Mouse (Mus musculus) large intestine, adult 2 months (tissue): ENCODE measurements at regions not wholly inside any gene's neighbourhood (a gene's known extent, or its start where the extent isn't known, plus 50 kb on each side); places are given as distances from the start of the nearest gene placed in this dataset.

Source experiments
- DNase-seq: peaks from one replicate; pipeline ENCODE4 v3.0.0-alpha.2; 2012; ENCODE audit warnings: low read depth, low spot score
- WGBS: fragments of 180-500 bp; shearing (Covaris S2); methylation state at CpG from one replicate; pipeline ENCODE4 v1.1.7; 2018; 5-methylcytosine and 5-hydroxymethylcytosine counted together

DNA sequence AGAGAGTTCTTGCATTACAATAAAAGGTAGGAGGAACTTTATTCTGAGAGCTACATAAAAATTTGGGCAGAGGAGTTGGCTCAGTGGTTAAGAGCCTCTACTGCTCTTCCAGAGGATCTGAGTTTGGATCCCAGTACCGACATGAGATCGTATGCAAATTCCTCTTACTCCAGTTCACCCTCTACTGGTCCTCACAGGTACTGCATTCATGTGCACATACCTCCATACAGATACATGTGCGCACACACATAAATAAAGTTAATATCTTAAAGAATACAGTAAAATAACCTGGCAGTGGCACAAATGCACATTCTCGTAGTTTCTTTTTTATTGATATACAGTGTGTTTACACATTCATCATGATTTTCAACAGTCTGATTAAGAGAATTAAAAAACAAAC lies 232.4 kb downstream of the Vps13c start:
- no peak for DNase-seq
- WGBS = 85% methylated on average over 4 of the region's 4 CpGs

DNA sequence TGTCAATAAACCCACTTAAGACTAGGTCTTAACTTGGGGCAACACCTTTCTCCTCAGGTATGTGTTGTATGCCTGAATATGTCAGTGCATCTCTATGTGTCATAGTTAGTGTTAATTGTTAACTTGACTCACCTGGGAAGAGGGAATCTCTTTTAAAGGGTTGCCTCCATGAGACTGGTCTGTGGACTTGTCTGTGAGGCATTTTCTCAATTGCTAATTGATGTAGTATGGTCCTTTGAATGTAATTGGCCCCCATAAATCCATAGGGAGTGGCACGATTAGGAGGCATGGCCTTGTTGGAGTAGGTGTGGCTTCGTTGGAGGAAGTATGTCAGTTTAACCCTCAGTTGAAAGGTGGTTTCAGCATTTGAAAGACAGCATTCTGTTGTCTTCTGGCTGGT lies 237.1 kb downstream of the Vps13c start:
- DNase-seq = peak; percentile 2
- WGBS = 26% methylated on average over 2 of the region's 2 CpGs

GRCm38 (mm10) chr9:68083341-68083740 lies 243.1 kb downstream of the Vps13c start:
- no peak for DNase-seq
- WGBS = 80% methylated on average over 4 of the region's 4 CpGs

DNA sequence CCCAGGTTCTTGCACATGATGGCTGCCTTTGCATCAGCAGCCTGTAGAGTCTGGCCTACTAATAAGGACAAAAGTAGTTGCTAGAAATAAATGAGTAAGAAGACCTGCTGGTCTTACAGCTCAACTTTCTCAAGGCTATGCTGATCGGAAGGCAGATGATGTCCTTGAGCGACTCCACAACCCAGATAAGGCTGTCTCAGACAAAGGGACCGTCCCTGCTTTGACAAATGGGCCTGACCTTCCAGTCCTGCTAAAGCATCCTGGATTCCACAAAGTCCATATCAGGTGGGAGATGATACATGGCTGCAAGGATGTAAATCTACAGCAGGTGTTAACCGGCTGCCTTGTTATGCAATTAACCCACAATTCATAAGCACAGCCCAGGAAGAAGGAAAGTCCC lies 244.8 kb downstream of the Vps13c start:
- WGBS = 79% methylated on average over 4 of the region's 4 CpGs
- no peak for DNase-seq

DNA sequence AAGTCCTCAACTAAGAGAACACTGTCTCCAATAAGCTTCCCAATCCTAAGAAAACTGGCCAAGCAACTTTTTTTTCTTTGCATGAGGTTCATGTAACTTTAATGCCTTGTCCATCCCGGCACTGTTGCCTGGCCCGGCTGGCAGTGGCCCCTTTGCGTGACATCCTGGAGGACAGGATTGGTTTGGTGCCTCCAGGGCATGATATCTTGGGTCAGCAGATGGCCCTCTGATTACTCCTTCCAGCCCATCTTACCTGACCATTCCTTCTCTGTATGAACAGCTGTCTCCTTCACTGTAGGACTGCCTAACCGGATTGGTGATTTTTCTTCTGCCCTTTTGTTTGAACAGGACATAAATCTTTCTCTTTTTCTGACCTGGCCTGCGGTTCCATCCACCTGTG lies 254.4 kb downstream of the Vps13c start:
- 58% methylated on average over 5 of the region's 5 CpGs for WGBS
- DNase-seq = no peak

DNA sequence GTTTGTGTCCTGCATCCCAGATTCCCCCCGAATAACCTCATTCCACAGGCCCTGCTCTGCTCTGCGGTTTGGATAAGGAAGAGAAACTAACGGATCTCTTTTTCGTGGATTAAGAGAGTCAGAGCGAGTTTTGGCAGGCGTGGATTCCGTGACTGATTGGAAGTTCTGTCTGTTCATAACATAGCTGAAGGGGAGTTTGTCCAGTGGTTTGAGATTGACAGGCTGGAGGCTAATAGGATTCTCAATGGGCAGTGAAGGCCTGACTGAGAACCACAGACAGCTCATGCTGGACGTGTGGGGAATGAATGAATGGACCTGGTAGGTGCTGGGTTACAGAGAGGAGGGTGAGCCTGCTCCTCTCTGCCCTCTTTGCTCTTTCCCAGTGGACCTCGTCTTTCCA lies 269.6 kb downstream of the Vps13c start:
- WGBS = 76% methylated on average over 9 of the region's 9 CpGs
- no peak for DNase-seq

DNA sequence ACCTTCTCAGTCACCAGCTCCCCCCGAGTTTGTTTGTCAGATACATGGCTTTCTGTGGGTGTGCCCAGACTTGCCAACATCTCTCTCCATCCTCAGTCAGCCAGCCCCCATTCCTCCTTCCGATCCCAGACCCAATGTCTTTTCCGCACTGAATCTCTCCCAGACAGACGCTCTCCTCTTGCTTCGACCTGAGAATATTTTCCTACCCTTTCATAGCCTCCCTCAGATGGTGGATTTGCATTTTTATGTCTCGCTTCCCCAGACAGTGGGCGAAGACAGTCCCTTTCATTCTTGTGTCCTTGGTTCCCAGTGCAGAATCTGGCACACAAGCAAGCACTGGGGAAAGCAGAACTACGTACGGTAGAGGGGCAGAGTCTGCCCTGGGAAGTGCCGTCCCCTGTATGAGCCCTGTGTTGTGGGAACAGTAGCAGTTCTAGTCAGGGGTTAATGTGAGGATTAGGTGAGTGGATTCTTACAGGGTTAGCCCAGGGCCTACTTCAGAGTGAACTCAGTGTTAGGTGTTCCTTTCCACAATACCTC lies 275.0 kb downstream of the Vps13c start:
- WGBS = 85% methylated on average over 10 of the region's 10 CpGs
- no peak for DNase-seq

- no peak for DNase-seq
- WGBS = 70% methylated on average over 10 of the region's 10 CpGs
These were observed 276.1 kb downstream of the Vps13c start for GRCm38 (mm10) chr9:68116221-68116741.

GRCm38 (mm10) chr9:68118266-68118665 lies 278.1 kb downstream of the Vps13c start:
- DNase-seq = no peak
- 73% methylated on average over 2 of the region's 2 CpGs for WGBS

DNA sequence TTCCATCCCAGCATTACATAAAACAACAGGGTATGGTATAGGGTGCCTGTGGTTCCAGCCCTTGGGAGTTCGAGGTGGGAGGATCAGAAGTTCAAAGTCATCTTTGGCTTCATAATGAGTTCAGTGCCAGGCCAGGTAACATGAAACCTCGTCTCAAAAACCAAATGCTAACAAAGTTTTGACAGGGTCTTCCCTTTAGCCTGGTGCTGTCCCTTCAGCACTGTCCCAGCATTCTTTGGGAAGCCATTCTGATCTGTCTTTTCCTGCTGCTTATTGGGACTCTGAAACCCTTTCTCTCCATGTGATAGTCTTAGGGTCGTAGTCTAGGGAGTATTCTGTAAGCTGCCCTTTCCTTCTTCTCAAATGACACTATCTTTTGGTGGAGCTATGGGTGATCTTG lies 282.1 kb downstream of the Vps13c start:
- no peak for DNase-seq
- 29% methylated on average over 3 of the region's 3 CpGs for WGBS

- no peak for DNase-seq
These were observed 291.1 kb downstream of the Vps13c start for GRCm38 (mm10) chr9:68131263-68131662.

DNA sequence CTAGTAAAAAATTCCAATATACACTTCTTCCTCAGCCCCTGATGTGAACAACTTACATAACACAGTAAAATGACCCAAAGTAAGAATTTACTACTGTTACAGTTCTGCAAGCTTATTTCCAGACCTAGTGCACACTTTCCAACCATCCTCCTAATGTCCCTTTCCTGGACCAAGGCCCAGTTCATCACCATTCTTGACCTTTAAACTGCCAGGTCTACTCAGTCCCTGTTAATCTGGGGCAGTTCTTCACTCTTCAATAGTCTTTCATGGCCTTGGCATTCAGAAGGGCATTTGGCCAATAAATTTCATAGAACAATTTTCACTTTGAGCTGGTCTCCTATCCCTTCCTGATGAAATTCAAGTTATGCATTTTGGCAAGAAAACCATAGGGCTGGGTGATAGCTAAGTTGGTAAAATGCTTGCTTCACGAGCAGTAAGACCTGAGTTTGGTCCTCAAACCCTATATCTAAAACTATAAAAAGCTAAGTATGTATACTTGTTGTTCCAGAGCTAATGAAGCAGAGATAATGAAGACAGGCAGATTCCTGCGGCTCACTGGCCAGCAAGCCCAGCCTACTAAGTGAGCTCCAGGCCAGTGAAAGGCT lies 295.4 kb downstream of the Vps13c start:
- WGBS = 49% methylated on average over 2 of the region's 2 CpGs
- DNase-seq = no peak

DNA sequence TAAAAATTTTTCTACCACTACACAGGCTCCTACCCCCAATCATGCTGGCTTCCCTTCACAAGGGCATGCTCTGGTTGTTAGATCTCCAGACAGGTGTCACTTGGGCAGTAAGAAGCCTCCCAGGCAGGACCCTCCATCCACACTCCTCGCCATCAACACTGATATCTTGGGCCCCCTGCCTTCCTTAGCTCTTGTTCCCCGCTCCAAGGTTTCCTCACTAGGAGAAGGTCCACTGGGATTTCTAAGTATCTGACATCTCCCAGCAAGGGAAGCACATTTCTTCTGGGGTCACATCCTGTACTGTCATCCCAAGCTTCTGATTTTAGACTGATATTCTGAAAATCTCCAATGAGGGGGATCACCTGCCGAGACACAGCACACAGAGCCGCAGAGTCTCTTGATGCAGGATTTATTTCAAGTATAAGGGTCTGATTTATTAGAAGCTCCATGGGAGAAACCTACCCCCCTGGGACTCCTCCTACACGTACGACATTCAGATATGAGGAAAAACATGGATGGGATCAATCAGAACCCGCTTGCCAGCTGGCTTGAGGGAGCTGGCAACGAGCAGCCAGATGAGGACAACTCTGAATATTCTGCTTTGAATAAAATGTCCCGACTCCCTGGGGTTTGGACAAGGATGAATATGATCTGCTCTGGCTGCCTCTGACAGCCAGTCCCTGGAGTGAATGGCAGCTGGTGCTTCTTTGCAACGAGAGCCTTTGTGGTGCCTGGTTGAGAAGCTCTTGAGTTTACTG lies 322.8 kb downstream of the Vps13c start:
- 76% methylated on average over 10 of the region's 10 CpGs for WGBS

DNA sequence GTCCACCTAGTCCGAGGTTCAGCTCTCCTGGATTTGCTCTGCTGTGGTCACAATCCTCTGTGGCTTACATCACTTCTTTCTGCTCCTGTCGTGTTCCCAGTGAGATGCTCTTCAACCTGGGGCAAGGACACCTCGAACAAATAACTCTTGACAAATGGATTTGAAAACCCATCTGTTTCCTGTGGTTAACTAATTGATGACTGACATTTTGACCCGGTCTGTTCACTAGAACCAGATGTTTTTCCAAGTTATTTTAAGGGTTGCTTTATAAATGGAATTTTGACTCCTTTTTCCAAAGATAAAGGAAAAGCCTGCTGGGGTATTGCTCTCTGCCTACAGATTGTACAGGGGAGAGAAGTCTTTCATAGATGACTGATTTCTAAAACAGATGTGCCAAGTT lies 326.4 kb downstream of the Vps13c start:
- WGBS = 37% methylated on average over 4 of the region's 4 CpGs
- DNase-seq = no peak

More for the DNA sequence above, 322.8 kb downstream of the Vps13c start:
- no peak for DNase-seq

GRCm38 (mm10) chr9:68188921-68189320 lies 348.7 kb downstream of the Vps13c start:
- DNase-seq = no peak

- DNase-seq = no peak
- 70% methylated on average over 4 of the region's 4 CpGs for WGBS
These were observed 359.6 kb downstream of the Vps13c start for GRCm38 (mm10) chr9:68199831-68200230.

DNA sequence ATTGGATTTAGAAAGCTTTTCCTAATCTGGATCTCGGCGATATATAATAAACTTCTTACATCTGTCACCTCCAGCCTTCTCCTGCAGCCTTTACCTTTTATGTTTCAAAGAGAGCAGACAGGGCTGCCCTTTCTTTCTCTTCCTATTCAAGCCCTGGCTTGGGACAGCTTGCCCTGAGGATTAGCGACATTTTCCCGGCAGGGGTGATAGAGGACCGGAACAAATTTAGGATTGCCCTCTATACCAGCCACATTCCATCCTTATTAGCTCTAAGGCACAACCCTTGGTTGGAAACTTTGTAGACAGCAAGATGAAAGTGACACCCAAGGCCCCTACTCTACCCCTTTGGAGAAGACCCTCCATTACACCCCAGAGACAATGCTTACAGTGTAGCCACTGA lies 360.8 kb downstream of the Vps13c start:
- DNase-seq = no peak
- 68% methylated on average over 5 of the region's 5 CpGs for WGBS

- DNase-seq = no peak
- 81% methylated on average over 6 of the region's 6 CpGs for WGBS
These were observed 385.5 kb downstream of the Vps13c start for GRCm38 (mm10) chr9:68225694-68226093.

DNA sequence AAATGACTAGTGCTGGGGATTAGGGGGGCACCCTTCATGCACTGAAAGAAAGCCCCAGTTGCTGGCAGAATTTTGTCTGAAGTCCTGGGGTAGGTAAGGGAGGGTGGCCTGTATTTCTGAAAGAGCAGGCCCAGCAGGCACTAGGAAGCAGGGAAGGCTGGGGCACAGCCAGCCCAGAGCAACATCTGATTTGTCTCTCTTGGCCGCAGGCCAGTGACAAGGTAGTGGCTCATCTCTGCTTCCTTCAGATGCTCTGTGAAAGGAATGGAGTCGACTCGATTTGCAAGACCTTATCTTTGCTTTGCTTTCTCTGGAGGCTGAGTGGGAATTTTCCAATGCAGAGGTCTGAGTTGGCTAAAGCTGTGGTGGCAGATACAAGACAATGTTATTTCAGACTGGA lies 390.9 kb downstream of the Vps13c start:
- WGBS = 82% methylated on average over 3 of the region's 3 CpGs
- DNase-seq = no peak

DNA sequence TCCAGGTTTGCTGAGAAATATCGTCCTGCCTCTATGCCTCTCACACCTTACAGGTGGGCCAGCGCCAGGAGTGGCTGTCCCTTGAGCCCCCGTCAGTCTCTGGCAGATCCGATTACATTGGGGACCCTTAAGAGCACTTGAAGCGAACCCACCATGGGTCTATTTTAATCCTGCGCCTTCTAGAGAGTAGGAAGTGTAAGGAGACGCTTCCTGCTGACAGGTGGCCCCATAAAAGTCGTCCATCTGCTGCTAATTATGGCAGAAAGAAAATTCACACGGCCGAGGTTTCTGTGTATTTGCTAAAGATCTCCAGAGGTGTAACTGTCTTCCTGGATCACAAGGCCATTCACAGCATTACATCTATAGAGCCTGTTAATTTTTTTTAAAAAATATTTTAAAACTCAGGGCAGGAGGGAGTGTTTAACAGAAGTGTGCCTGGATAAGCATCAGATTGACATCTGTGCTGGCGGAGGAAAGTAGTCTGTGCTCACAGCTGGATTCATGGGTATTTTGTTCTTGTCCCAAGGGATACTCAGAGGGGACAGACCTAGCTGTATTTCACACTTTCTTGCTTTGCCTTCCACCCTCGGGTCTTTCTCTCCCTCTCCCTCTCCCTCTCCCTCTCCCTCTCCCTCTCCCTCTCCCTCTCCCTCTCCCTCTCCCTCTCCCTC lies 394.9 kb downstream of the Vps13c start:
- DNase-seq = no peak
- 26% methylated on average over 12 of the region's 12 CpGs for WGBS

DNA sequence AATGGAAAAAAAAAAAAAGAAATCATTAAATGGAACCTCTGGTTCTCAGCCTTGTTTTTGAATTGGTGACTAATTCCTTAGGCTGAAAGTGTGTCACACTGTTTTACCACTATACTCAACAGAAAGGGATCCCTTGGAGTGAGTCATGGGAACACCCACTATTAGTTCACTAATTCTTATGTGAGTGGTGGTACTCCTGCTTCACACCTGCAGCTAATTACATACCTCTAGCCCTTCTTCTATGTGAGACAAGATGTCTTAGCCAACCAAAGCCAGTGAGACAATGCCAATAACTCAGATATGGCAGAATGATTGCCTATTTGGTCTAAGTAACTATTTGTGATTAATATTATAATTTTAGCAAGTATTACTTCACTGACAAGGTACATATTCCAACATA lies 398.9 kb downstream of the Vps13c start:
- no peak for DNase-seq
